Mouse (Mus musculus) mouse embryonic stem cell (cell line): ENCODE data around the gene Sval3.

ENCODE experiments used
- in situ Hi-C, 2 experiments: fragments of 300-500 bp; cut with MboI; formaldehyde crosslinking; loops; 1 replicate in 1 of 2; 3 replicates in 1 of 2; pipeline ENCODE4 v1.14.3; 2019 to 2020; ENCODE audit warnings: low sequenced_read_pairs in 2 of 2, low pct_unique_long_range_greater_than_20kb in 1 of 2, mixed read lengths in 1 of 2; ENCODE audit not compliant: unreplicated experiment in 1 of 2

Sval3 gene

GRCm38 (mm10) chr6:41967840-41968239 lies at the start of gene Sval3:
Sval3 (plus strand) TSS chr6:41968140.
- in situ Hi-C loops: no loop called here

- in situ Hi-C loops: no loop called here
Measured at GRCm38 (mm10) chr6:41951330-41951729, 16.6 kb upstream of the Sval3 start, which contains the start of gene Sval1. Sval1 (plus strand) TSS chr6:41951630.
